Mouse (Mus musculus) spleen, postnatal 36 days (tissue): Measurements from ENCODE around the gene Slamf9.

Experiments
- DNase-seq, 2 experiments: peaks; one replicate each; pipeline ENCODE4 v3.0.0; 2022; ENCODE audit warnings: low spot score in 2 of 2, mixed read lengths in 1 of 2

Gene Slamf9

DNA sequence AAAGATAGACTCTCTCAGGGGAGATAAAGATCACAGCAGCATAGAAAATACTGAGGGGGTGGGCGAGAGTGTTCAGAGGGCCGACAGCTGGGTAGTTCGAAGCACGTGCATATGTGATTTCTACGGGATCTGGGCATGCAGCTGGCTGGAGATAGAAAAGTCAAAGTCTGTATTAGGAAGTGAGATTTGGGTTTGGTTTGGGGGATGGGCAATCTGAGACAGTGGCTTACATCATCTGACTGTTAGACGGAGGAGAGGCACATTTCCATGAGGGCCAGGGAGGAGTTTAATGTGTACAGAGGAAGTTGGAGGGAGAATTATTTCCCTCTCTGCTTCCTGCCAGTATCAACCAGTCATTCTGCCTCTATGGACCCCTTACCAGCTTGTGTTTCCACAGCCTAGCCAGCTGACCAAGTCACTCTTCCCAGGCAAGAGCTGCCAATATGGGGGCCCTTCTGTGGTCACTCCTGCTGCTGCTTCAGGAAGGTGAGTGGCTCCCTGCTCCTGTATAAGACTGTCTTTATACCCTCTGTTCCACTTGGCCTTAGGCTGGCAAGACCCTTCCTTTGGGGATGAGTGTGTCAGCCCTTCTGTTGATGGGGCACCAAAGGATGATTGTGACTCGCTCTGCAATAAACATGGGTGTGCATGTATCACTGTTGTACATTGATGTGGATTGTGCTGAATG is at the start of gene Slamf9:
TSS of gene Slamf9 (plus strand) at position 305 of the 688 bp plus-strand sequence.
- peak; percentile 66 to 71 for DNase-seq

DNA sequence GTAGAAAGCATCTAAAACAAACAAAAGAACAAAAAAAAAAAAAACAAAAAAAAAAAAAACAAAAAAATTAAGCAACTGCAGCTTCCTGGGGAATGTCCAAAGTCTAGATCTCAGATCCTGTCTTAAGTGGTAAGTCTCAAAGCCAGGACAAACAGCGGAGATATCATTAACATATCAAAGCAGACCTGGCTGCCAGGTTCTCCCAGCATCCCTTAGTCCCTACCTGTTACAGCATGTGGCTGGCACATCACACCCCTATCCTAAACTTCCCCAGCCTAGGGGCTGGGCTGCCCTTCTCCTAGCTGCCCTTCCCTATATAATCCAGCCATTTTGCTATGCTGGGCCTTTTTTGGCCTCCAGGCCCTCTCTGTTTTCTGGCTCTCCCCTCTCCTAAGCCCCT is 48.7 kb upstream of the Slamf9 start:
- no peak for DNase-seq

DNA sequence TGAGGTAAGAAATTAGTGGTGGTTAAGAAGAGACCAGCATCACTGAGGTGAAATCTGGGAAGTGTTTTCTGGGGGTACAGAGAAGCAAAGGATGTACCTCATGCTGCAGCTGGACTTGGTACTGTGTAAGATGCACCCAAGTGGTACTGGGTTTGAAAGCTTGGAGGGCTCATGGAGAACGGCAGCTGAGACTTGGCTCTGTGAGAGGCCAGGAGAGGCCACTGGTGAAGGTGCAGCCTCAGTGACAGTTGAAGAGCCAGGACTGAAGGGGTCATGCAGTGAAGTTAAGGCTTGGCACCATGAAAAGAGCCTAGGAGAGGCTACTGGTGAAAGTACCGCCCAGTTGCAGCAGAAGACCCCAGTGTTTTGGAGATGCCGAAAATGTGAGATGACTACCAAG is 47.3 kb upstream of the Slamf9 start:
- DNase-seq, result no peak

DNA sequence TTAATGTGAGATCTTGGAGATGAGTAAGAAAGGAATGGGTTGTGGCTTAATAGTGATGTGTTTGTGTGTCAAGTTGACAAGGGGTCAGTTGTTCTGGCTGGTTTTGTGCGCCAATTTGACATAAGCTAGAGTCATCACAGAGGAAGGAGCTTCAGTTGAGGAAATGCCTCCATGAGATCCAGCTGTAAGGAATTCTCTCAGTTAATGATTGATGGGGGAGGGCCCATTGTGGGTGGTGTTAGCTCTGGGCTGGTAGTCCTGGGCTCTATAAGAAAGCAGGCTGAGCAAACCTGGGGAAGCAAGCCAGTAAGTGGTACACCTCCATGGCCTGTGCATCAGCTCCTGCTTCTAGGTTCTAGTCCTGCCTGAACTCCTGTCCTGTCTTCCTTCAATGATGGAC is 46.5 kb upstream of the Slamf9 start:
- DNase-seq, result no peak

DNA sequence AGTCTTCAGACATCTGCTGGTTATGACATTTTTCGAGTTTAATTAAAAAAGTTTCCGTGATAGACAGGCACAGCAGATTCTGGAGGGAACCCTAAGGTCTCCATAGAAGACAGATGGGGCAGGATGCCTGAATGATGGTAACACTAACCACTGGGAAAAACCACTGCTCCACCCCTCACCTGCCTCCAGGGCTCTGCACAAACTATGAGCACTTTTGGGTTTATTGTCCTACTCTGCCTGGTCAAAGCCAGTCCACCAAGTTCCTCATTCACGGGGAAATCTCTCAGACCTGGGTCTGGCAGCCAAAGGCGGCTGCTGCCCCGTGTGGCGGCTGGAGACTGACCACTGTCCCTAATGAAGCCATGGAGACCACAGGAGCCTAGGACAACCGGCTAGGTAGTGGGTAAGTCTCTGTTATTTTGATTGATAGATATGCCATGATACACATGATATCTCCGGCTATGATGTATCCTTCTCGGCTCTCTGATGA is 44.4 kb upstream of the Slamf9 start:
- no peak for DNase-seq

DNA sequence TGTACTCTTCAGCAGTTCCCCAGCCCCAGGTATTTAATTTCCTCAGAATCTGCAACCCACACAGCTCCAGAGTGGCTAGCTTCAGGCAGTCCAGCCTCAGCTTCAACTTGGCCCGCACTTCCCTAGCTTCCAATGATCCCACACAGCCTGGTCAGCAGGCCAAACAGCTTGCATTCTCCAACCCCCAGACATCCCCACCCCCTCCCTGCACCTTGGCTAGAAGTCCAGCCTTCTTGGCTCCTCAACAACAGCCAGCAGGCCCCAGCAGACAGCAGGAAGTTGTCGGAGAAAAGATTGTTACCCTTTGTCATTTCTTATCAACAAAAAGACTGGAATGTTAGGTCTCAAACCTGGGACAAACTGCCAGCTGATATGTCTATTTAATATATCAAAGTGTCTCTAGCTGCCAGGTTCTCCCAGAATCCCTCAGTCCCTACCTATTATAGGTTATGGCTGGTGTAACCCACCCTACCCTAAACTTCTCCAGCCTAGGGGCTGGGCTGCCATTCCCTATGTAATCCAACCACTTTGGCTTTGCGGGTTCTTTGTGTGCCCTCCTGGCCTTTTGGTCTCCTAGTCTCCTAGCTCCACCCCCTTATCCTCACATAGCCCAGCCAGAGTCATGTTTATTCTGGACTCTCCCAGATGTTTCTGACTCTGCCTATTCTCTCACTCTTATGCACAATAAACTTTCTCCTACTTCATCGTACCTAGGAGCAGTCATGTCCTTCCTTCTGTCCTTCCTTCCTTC is 43.1 kb upstream of the Slamf9 start:
- DNase-seq, result no peak

DNA sequence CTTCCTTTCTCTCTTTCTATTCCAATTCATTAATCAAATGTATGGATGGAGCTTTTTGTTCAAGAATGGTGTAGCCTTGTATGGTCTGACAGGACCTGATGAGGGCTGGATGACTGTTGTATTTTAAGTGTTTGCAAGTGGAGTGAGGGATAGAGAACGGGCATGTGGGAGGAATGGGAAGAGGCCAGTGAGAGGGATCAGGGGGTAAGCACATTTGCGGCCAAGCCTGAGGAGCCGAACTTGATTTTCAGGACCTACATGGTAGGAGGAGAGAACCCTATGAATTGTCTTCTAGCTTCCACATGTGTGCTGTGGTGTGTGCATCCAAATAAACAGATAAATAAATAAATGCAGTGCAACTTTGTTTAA is 42.6 kb upstream of the Slamf9 start:
- no peak for DNase-seq

DNA sequence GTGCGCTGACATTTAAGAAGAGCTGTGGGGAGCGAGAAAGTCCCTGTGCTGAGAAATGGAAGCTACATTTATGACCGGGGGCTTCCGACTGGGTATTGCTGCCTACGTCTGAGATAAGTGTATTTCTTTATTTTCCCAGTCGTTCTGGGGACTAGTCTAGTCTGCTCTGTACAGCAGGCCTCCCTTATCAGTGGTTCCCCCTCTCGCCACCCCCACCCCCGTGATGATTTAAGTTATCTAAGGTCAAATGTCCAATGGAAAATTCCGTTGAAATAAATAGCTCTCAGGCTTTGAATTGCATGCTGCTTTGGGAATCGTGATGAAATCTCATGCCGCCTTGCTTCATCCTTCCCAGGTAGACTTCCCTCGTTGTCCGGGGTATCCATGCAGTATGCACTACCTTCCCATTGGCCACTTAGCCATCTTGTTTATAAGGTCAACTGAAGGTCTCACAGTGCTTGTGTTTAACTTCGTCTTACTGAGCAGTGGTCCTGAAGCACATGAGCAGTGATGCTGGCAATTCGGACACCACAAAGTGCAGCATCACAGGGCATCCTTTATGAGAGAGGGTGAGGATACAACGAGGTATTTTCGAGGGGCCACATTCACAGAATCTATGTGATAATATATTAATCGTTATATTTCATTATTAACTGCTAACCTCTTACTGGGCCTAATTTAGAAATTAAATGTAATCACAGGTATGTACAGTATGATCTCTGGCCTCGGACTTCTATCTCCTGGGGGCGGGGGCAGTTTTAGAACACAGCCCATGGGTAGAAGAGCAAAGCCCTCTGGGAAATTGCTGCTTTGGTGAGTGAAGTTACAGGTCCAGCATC is 41.9 kb upstream of the Slamf9 start:
- no peak for DNase-seq

DNA sequence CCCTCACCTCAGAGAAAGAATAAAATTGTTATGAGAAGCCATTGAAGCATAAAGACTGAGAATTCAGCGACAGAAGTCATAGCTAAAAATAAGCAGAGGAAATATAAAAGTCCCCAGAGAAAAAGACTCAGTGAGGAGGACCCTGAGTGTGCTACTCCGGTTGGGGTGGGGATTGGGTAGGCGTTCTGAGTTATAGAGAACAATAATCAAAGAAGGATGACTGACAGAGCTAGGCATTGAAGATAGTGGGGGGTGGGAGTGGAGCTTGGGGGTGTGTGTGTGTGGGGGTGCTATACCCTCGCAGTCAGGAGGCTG is 41.4 kb upstream of the Slamf9 start:
- DNase-seq, result peak; percentile 47 to 56

DNA sequence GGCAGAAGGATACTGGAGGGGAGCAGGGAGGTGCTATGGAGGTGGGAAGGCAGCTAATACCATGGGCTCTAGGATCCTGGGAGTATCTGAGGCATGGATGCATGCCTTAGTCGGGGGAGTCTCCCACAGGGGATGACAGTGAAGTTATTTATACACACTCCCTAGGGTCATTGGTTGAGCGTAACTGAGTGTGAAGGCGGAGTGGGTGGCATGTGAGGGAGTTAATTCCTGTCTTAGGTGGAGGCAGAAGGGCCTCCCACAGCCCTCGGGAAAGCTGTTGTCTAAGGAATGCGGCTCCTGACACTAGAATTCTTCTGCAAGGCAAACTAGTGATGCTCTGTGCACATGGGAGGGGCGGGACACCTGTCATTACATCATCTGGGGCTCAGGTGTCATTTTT is 38.4 kb upstream of the Slamf9 start:
- DNase-seq, result no peak

DNA sequence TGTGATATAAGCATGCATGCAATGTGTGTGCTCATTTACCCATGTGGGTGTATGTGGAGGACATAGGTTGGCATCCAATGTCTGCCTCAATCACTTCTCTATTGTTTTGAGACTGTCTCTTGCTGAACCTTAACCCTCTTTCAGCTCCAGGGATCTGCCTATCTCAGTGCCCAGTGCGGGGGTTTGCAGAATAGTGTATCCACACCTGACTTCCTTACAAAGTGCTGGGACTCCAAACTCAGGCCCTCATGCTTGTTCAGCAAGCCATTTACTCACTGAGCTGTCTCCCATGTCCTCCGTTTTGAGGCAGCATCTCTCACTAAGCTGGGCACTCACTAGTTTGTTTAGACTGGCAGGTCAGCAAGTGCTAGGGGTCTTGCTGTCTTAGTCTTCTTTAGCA is 36.5 kb upstream of the Slamf9 start:
- no peak for DNase-seq

DNA sequence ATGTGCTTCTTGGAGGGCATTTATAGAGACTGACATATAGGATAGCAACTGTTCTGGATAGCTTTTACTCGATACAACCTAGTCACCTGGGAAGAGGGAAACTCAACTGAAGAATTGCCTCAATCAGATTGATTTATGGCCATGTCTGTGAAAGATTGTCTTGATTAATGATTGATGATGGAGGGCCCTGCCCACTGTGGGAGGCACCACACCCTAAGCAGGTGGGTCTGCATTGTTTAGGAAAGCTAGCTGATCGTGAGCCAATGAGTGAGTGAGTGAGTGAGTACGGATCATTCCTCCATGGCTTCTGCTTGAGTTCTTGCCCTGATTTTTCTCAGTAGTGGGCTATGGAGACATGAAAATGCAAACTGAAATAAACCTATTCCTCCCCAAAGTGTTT is 34.6 kb upstream of the Slamf9 start:
- no peak for DNase-seq

DNA sequence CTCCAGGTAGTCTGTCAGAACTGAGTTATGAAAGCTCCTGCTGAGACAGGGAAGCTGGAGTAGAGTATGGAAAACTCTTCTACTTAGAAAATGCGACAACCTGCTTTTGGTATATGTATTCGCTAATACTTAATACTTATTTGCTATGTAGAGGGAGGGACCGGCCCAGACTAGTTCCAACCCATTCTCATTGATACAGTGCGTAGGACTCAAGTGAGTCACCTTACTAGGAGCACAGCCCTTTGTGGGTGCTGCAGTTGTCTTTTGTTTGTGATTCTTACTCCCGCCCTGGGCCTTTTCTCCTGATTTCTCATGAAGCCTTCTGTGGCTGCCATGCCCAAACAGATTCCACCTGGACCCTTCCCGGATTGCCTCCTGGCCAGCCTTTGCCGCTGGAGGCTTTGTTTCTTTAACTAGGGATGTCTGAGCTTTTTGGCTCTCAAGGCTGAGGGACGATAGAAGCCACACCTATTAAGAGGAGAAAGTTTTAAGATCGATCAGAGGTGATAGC is 33.2 kb upstream of the Slamf9 start:
- no peak for DNase-seq

DNA sequence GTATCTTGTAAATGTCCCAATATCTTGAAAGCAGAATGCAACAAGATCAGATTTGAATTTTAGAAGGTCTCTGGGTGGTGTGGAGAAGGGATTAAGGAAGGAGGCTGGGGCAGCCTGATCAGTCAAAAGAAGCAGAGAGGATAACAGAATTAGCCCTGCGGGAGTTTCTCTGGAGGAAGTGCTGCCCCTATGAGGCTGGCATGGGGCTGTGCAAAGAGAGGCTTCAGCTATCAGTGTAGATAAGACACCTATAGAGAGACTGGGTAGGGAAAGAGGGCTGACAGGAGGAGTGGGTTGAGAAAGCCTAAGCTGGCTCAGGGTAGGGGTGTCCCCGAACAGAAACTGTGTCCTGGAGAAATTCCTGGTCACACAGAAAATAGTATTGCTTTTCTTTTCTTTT is 24.9 kb upstream of the Slamf9 start:
- DNase-seq, result no peak

DNA sequence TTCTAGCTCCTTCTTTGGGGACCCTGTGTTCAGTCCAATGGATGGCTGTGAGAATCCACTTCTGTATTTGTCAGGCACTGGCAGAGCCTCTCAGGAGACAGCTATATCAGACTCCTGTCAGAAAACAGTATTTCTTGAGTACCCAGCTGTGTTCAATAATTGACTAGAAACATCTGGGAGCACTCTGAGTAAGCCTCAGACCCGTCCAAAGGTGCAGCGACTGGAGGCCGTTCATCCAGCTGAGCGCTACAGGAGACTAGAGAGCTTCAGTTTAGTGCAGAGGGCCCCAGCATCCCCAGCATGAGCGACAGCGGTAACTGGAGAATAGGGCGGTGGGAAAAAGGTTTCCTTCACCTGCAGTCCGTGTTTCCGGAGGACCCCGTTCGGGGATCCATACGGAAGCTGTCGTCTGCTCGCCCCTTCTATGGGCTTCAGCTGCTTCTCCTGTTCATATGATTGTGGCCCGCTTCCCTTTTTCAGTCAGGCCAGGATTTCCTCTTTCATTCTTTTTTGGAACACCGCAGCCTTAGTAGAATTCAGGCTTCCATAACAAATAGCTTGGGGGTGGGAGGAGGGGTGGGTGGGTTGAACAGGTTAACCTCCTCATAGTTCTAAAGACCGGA is 24.2 kb upstream of the Slamf9 start:
- no peak for DNase-seq

DNA sequence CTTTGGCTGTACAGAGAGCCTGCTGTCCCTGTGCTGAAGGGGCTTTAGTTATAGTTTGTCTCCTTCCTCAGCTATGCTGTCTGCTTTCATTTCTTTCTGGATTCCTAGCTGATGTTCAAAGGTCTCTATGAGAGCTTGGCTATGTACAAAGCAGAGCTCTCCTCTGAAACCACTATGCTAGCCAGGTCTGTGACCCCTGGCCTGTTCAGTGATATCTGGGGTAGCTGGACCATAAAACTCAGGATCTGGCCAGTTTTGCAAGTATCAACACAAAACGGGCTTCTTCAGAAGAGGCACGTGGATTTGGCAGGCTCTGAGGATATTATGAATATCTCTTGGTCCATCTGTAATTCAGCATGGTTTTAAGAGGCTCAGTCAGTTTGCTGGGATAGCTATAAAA is 22.2 kb upstream of the Slamf9 start:
- no peak for DNase-seq

DNA sequence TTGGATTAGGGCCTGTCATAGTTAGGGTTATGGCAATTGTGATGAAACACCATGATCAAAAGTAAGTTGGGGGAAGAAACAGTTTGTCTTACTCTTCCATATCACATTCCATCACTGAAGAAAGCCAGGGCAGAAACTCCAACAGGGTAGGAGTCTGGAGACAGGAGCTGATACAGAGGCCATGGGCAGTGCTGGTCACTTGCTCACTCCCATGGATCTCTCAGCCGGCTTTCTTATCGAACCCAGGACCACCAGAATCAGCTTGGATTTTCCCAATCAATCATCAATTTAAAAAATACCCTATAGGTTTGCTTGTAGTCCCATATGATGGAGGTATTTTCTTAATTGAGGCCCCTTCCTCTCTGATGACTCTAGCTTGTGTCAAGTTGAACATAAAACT is 21.3 kb upstream of the Slamf9 start:
- DNase-seq, result no peak

DNA sequence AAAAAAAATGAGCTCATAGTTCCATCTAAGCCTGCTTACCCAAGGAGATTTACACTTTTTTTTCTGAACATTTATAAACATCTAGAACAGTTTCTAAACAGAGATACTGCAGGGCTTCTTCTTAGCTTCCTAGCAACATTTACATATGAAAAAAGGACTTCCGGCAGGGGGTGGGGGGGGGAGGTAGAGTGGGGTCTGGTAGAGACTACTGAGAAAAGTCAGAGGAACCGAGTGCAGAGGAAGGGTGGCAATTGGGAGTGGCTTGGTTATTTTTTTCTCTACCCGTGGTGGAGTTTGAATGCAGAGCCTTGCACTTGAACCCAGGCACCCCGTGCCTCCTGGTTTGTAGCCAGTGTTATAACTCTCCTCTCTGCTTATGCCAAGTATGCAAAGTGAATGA is 19.7 kb upstream of the Slamf9 start:
- DNase-seq, result peak; percentile 48 to 52

DNA sequence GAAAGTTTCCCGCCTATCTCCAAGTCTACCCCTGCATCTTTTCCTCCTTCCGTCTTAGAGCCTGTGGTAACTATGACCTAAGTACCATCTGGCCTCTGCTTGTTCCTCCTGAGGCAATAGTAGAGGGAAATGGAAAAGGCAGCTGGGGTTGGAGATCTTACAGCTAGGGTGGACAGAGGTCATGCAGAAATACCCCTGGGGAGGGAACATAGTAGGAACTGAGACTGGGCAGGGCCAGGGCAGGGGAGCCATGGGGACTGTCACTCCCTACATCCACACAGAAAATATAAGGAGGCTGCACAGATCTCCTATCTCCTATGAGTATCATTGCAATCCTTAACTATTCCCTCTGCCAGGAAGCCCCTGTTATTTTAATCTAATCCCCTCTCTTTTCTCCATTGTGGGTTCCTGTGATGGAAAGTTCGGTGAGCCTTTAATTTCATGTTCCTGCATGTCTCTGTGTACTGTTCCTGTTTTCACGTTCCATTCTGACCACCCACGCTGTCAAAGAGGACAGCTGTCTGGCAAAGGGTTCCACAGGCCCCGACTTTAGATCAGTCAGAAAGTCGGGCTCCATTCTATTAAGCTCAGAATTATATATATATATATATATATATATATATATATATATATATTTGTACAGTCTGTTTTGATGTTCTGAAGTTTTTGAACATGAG is 19.0 kb upstream of the Slamf9 start:
- peak; percentile 26 to 29 for DNase-seq

DNA sequence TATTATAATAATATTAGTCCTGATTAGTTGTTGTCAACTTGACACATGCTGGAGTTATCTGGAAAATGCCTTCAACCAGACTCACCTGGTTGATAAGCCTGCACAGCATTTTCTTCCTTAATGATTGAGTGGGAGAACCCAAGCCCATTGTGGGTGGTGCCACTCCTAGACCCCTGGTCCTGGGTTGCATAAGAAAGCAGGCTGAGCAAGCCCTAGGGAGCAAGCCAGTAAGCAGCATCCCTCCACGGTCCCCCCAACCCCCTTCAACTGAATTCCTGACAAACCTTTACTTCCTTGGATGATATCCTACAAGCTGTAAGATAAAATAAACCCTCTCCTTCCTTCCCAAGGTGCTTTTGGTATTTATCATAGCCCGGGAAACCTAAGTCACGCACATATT is 18.0 kb upstream of the Slamf9 start:
- DNase-seq, result no peak

DNA sequence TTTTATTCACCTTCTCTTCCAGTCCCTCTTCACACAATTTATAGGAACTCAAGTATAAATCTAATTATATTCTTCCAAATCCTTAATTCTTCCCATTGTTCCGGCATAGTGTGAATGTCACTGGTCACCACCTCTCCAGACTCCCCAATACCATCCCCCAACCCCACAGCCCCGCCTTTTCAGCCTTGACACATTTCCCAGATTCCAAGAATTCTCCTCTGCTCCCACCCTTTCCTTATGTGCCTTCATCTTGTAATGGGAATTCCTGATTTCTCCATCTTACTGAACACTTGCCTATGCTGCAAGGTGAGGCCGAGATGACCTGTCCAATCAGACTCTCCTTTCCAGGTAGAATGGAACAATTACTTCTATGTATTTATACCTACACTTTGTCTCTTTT is 17.1 kb upstream of the Slamf9 start:
- DNase-seq, result no peak

DNA sequence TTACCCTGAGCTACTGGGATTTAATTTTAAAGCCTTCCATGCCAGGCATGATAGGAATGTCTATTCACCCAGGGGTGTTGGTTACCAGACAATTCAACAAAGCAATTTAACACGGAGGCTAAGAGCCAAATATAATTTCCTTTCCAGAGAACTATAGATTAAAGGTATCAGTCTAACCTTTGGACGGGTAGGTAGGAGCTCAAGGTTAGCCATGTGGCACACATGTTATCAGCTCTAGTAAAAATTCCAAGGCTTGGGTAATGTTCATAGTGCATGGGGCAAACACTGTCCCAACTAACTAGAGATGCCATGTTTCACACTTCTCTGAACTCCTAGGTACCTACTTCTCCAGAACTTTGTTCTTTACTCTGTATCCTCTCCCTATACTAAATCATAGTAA is 13.6 kb upstream of the Slamf9 start:
- no peak for DNase-seq
